Mouse (Mus musculus): ENCODE results near the gene Pdzrn4.

Gene Pdzrn4

DNA sequence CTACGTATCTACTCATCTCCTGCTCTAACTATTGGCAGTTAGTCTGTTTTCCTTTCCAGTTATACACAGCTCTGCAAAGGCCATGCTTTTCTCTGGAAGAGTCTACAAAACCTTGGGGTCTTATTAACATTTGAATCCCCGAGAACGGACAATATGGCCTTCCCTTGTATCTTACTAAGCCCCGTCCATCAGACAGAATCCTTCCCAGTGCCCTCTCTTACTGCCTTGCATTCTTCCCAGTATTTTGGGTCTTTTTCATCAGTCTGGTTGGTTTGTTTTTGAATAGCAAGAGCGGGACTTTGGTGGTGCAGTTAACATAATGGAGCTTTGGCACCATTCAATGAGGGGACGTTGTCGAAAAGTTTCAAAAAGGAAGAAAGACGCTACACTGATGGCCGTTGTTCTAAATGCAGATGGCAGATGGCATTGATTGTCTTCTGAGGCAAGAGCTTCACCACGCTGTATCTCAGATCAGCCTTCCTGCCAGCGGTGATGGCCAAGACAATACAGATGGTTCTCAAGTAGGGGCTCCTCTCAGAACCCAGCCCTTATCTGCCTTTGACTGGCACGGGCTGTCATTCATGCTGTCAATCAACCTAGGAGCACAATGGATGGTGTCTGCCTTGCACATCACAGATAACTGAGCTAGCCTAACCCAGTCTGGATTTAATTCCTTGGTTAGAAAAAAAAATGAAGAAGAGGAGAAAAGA lies 98.9 kb downstream of the Pdzrn4 start:
- DNase-seq (ENCODE audit: extremely low read depth, low read depth): no peak

DNA sequence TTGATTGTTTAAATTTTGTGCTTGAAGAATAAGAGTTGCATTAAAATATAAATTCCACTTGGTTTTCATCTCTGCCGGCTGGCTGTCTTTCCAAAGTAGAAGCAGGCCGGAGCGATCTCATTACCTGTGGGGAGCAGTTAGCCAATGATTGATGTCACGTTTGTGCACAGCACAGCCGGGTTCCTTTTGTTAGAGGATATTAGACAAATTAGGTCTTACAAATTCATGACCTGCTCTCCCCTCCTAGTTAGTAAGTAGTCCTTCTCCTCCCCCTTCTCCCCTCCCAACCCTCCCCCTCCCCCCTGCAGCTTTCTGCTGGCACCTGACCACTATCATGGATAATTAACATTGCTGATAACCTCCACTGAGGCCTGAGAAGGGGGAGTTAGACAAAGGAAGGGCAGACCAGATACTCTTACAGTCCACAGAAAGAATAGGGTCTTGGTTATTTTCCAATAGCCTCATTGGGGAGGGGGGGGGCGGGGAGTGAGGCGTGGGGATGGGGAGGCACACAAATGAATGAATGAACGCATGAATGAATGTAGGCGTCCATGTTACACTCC lies 103.7 kb downstream of the Pdzrn4 start:
- DNase-seq (ENCODE audit: extremely low read depth, low read depth): no peak

DNA sequence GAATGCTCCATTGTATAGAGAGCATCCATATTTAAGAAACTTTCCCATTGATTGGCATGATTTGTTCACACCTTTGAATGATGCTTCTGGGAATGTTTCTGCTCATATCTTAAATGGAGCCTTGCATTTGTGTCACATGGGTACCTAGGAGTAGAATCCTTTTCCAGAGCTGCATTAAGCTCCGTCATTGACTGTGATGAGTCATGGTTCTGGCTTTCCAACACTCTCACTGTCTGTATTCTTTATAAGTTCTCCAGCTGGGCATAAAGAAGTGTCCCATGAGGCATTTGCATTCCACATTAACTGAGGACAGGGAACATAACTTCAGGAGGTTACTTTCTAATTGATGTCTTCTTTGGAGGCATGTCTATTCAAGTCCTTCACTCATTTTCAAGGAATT lies 106.1 kb downstream of the Pdzrn4 start:
- DNase-seq (ENCODE audit: extremely low read depth, low read depth): no peak

DNA sequence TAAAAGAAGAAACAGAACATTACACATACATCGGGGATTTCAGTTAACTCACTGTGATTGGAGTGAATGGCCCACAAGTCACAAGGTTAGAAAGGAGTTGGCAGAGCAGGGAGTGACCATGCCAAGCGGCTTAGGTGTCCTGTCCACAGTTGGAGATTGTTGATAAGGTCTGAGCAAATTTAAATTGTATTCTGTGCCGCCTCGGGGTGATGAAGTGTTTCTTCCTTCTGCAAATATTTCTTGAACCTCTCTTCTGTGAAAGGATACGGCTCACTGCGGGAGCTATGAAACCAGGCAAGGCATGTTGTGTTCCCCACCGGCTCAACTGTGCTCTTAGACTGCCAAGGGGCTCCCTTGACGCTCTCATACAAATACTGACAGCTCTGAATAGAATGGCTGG lies 112.7 kb downstream of the Pdzrn4 start:
- DNase-seq (ENCODE audit: extremely low read depth, low read depth): no peak

DNA sequence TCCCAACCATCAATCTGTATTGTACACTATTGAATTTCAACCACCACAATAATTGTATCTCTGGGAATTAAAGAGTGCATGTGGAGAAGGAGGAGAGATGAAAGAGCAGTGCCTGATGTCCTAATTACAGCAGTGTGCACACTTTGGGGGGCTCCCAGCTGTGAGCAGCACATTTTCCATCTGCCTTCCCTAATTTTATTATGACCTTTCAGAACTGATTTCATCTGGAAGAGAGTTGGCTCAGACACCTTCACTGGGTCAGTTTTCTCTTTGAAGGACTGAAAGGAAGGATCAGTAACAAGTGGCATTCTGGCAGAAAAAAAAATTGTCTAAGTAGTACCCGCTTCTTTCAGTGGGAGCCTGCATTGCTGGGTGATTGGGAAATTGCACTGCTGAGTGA lies 119.0 kb downstream of the Pdzrn4 start:
- DNase-seq (ENCODE audit: extremely low read depth, low read depth): no peak

DNA sequence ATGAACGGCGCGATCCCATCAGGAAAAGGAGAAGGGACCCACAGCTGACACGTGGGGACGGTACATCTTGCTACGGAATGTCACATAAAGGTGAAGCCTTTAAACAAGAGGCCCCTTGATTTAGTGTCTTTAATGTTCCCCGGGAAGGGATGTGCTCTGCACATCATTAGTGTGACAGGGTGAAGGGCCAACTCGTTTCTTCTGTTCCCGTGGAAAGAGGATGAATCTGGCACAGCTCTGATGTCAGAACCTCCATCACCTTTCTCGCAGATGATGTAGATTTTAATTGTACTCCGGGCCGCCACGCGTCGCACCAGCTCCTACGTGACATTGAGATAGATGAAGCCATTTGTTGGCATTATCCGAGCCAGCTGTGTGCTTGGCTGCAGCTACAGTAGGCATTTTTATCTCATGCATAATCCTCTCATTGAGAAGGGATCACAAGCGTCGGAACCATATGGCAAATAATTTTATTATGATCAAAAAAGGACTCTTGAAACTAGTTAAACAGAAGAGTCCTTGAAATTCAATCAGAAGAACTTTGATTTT lies 124.1 kb downstream of the Pdzrn4 start:
- no peak for DNase-seq (ENCODE audit: extremely low read depth, low read depth)

DNA sequence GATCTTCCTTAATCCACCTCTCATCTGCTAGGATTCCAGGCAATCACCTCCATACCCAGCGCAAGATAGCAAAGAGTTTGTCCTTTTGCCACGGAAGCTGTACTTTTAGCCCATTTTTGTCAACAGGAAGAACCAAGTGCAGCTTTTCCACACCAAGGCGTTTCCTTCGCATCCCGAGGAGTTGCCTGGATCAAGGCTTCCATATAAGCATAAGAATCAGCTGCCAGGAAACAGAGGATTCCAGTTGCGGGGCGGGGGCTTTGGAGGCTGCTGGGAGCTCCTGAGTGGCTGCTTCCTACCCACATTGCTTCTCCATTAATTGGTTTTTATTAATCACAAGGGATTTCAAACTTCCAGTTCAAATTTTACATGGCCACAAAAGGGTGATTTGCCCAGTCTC lies 125.0 kb downstream of the Pdzrn4 start:
- DNase-seq (ENCODE audit: extremely low read depth, low read depth): no peak

DNA sequence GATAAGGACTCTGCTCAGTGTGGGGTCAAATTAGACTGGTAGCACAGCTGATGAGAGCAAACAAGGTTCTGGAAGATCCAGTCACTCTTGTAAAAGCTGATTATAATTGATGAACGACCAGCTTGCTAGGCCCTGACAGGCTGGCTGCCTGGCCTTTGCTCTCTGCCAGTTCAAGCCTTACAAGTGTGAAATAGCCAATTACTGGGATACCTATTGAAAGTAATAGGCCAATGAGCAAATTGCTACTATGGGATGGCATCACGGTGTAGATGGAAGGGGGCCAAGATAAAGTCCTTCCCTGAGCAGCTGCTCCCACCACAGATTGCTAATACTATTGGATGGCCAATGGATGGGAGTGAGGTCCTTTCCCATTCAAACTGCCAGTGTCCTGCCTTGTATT lies 128.2 kb downstream of the Pdzrn4 start:
- DNase-seq (ENCODE audit: extremely low read depth, low read depth): no peak

DNA sequence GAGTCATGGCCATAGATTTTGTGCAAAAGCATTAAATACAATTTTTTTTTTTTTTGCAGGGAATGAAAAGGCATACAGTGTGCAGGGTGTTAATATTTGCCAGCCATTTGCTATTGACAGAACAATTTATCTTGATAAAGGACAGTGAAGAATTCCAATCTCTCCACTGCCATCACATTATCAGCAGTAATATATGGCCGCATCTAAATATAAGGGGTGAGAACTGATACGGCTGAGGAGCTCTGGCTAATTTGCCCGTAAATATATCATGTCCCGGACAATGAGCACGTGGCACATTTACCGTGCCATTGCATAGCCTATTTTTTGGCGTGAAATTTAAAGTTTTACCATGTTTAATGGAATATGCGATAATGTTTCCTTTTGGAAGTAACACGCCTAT lies 128.7 kb downstream of the Pdzrn4 start:
- DNase-seq (ENCODE audit: extremely low read depth, low read depth): no peak

DNA sequence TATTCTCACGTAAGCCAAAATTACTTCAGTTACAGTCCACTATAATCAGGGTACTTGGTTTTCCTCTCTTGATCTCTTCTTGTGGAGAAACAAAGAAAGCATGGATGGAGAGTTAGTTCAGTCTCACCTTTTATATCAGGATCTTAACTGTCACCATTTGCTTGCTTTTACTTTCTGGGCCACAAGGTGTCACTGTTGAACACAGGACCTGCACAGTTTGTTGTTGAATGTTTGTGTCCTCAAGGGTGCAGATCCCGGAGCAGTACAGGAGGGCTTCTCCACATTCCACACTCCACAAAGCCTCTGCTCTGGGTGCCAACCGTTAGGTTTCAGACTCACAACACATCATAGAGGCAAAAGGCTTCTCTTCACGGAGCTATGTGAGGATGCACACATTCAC lies 130.1 kb downstream of the Pdzrn4 start:
- no peak for DNase-seq (ENCODE audit: extremely low read depth, low read depth)

DNA sequence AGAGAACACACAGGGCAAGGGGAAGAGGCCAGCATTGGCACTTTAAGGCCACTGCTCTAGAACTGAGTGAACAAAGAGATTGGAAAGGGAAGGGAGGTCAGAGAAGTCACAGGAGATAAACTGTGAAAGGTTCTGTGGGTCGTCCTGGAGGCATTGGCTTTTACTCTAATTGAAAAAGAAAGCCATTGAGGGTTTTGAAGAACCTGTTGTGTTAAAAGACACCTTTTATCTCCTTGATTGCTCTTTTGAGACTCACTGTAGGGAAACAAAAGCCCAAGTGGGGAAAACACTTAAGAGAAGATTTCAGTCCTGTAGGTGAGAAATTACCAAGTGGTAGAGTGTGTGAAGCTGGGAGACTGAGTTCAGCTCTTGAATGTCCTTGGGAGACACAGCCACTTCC lies 146.6 kb downstream of the Pdzrn4 start:
- DNase-seq (ENCODE audit: extremely low read depth, low read depth): no peak

DNA sequence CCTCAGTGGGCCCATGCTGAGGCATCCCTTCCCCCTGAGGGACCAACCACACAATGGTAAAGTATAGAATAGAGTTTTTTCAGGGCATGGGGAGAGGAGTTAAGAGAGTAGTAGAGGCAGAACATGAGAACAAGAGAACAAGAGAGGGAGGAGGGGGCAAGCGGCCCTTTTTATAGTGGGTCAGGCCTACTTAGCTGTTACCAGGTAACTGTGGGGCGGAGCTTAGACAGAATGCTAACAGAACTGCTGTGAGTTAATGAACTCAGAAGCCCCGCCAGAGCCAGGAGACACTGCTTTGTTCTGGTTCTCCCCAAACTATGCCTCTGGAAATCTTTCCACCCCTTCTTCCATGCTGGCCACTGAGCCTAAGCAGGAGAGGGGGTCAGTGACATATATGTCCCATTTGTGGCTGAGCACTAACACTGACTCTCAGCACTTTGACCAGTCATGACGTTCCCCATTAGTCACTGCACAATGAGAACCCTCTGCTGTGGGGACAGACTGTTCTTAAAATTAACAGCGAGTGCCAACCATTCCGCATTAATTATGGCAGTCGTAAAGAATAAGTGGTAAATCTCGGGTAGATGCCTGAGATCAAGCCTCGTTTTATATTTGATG lies 150.7 kb downstream of the Pdzrn4 start:
- no peak for DNase-seq (ENCODE audit: extremely low read depth, low read depth)

DNA sequence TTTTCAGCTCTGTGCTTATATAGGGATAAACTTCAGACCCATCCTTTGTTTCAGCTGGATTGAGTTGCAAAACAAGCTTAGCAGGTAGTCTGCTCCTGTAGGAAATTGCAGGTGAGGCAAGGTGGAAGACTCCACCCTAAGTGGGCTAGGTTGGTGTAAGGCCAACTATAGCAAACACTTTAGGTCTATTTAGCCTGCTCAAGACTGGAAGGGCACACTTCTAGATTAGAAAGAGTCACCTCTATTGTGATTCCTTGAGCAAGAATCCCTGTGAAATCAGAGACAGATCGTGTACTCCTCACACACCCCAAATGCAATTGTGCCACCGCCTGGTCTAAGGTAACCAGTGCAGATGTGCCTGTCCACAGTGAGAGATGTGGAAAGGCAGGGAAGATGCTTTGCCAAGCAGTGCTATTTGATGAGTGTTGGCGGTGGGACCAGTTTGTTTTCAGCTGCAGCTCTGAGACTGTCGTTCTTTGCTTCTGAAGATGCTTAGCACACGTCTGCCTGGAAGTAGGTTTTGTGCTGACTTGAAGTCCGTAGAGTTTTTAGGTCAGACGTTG lies 158.4 kb downstream of the Pdzrn4 start:
- no peak for DNase-seq (ENCODE audit: extremely low read depth, low read depth)

DNA sequence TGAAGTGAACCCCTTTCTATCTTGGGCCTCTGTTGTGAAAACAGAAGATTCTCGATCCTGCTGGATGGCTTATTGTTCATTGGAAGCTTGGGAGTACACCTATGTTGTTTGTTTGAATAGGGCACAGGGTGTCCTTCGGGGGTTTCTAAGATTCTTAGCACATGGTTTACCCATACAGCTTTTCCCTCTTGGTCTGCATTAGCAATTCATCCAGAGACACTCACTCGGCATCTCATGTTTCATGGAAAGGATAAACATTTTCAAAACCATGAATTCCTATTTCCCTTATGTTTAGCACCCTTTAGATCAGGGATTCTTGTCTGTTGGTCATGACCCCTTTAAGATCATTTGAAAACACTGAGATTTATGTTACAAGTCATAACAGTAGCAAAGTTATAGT lies 159.0 kb downstream of the Pdzrn4 start:
- no peak for DNase-seq (ENCODE audit: extremely low read depth, low read depth)

DNA sequence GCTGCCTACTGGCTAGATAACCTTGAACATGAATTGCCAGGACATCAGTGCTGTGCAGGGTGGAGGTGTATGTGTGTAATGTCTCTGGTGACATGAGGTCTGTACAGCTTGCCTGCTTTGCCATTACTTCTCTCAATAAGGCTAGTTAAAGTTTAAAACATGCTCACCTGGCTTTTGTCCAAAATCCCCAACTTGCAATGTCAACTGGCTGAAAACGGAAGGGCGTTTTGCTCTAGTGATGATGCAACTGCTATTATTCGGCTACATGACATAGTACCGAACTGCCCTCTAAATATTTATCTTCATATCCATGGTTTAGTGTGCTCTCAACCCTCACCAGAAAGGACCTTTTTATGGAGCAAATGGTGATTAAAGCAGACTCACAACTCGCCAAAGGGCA lies 161.9 kb downstream of the Pdzrn4 start:
- no peak for DNase-seq (ENCODE audit: extremely low read depth, low read depth)

DNA sequence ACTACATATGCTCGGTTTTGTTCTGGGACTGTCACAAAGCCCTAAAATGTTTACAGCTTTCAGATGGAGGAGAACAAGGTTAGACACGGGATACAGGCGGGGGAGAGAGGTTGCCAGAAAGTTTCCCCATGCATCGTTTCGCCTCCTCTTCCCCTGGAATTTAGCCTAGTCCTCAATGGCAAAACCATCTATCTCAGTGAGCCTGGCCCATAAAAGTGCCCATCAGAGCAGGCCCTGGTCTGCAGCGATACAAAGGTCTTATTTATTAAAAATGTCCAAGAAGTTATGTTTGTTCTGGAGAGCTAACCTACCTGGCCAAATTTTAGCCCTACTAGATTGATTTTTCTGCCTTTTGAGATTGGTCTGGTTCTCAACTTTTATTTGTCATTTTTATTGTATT lies 165.5 kb downstream of the Pdzrn4 start:
- DNase-seq (ENCODE audit: extremely low read depth, low read depth): no peak

DNA sequence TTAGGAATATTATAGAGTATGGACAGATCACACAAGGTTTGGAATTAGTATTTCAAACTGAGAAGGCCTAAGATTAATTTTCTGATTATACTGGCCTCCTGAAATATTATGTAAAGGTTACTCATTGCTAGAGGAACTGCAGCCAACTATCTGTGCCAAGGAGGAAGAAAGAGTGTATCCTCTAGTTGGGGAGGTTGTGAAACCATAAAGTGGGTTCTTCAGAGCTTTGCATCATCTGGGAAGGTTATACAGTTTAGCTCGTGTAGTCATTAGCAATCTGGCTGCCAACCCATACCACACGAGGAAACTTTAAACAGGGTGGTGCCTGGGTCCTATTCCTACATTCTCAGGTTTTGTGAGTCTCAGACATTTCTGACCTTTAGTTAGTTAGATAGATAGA lies 166.9 kb downstream of the Pdzrn4 start:
- DNase-seq (ENCODE audit: extremely low read depth, low read depth): no peak

DNA sequence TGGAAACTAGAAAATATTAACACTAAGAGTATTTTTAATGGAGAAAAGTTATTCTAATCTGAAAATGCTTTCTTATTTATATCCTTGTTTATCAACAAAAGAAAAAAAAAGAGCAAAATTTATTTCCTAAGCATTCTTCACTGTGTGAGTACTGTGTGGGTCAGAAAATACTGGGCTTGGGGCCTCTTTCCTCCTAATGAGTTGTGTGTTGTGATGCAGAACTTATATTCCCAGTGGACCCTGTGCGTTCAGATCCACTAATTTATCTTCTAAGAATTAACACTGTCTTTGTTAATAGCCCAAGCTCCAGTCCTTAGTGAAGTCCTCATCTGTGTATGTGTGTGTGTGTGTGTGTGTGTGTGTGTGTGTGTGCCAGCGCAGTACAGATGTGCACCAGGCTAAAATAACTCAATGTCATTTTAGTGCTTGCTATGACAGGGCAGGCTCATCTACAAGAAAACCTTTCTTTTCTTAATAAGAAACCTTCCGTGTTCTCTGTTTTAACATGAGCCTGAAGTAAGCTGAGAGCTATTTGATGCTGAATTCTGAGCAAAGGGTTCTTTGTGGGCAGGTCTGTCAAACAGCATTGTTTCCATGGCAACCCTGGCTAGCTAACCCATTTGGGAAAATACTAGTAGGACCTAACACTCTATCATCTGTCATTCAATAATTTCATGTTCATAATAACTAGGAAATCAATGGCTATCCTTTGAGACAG lies 174.0 kb downstream of the Pdzrn4 start:
- no peak for DNase-seq (ENCODE audit: extremely low read depth, low read depth)

DNA sequence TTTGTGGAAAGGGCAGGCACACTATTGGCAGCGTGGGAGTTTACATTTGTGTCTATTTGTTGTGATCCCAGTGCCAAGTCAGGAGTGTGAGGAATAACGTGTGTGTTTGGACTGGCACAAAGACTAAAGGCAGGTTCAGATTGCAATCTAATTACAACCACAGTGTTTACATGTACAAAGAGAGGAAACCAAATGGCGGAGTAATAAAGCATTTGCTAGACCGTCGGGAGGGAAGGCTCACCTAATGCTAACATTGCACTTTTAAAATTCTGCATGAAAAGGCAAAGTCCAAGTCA lies 174.5 kb downstream of the Pdzrn4 start:
- no peak for DNase-seq (ENCODE audit: extremely low read depth, low read depth)

DNA sequence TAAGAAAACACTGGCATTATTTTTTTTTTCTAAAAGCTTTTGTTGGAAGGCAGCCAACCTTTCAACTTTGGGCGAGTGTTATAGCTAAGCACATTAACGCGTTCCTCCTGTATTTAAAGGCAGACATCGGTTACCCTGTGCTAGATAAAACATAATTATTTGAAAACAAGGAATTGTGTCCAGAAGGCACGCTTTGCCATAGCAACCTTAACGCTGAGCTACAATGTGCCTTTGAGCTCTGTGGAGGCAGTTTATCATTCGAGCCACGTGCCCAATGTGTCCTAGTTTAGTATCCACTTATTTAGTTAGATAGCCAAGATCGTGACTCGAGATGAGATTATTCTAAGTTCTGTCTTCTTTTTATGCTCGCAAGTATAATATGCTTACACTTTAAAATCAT lies 180.8 kb downstream of the Pdzrn4 start:
- no peak for DNase-seq (ENCODE audit: extremely low read depth, low read depth)

DNA sequence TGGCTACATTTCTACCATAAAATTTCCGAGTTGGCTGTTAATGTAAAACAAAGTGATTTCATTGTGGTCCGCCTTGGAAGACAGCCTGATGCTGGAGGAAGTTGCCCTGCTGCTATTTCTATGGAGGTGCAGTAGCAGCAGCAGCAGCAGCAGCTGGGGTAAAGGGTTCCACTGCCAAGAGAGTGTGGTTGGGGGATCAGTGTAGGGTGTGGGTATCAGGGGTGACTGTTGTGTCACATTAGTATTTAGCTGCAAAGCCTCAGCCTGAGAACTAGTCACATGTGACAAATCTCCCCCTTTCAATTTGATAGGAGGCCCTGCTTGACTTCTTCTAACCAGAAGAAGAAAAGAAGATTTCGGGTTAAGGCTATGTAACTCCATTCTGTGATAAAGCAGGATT lies 183.5 kb downstream of the Pdzrn4 start:
- no peak for DNase-seq (ENCODE audit: extremely low read depth, low read depth)

DNA sequence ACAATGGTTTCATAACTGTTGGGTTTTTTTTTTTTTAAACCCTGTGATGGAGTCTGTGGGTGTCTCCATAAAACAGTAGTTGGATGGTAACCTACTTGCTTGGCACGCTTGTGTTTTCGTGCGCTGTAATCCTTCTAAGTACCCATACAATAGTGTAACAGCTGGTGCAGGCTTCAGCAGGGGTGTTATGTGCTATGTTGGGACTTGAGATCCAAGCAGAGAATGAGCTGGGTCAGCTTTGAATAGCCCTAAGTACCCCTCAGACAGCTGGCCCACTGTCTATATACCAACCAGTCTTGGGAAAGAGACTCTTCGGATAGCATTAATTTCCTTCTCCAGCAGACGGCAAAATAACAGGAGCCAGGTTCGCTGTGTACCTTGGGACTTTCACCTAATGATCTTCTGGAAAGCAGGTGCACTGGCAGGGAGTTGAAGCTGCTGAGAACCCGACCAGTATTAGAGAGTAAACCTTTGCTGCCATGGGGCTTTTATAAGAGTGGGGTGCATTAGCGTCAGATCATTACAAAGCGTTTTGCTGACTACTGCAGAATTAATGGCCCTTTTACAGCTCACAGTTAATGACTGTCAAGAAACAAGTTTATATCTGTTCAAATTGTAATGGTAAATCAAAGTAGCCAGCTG lies 184.2 kb downstream of the Pdzrn4 start:
- DNase-seq (ENCODE audit: extremely low read depth, low read depth): no peak

Measured in MEL-GATA-1-ER (cell line).